Mouse (Mus musculus) lung, adult 18-20 months (tissue): Measurements from ENCODE around the gene Als2cr12.
A peak's percentile ranks its signal among the peaks of the same experiment; 100 is the strongest.
"Not testable (repeated sequence)": the region's sequence is repeated elsewhere in the genome, so short reads cannot be mapped to it uniquely, and the experiment has no call there.

Experiments
- DNase-seq, 2 experiments: peaks; one replicate each; pipeline ENCODE4 v3.0.0; 2022; ENCODE audit warnings: mixed read lengths in 2 of 2

Gene Als2cr12

GRCm38 (mm10) chr1:58719356-58719945 lies 23.7 kb upstream of the Als2cr12 start:
- no peak for DNase-seq

- no peak for DNase-seq
Measured at GRCm38 (mm10) chr1:58717589-58718270, 21.9 kb upstream of the Als2cr12 start.

GRCm38 (mm10) chr1:58716883-58717220 lies 21.1 kb upstream of the Als2cr12 start:
- DNase-seq = no peak

GRCm38 (mm10) chr1:58716162-58716882 lies 20.5 kb upstream of the Als2cr12 start:
- no peak for DNase-seq

GRCm38 (mm10) chr1:58715536-58715935 lies 19.7 kb upstream of the Als2cr12 start:
- DNase-seq = no peak

- no peak for DNase-seq
Measured at GRCm38 (mm10) chr1:58714361-58714760, 18.6 kb upstream of the Als2cr12 start.

DNA sequence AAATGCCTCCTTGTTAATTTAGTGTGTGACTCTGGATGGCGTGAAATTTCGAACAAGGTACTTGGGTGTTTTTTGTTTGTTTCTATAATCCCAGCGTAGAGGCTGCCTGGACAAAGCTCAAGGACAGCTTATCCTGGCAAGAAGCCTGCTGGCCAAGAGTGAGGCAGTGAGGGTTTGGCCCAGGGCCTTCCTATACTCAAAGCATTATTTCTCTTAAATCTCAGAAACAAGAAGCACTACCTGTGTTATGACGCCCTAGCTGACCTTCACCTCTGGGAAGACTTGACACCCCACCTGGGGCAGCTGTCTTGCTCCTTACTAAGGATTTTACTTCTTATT lies 18.1 kb upstream of the Als2cr12 start:
- peak; percentile 71 to 82 for DNase-seq

GRCm38 (mm10) chr1:58713081-58713892 lies 17.5 kb upstream of the Als2cr12 start:
- peak; percentile 78 to 81 for DNase-seq

DNA sequence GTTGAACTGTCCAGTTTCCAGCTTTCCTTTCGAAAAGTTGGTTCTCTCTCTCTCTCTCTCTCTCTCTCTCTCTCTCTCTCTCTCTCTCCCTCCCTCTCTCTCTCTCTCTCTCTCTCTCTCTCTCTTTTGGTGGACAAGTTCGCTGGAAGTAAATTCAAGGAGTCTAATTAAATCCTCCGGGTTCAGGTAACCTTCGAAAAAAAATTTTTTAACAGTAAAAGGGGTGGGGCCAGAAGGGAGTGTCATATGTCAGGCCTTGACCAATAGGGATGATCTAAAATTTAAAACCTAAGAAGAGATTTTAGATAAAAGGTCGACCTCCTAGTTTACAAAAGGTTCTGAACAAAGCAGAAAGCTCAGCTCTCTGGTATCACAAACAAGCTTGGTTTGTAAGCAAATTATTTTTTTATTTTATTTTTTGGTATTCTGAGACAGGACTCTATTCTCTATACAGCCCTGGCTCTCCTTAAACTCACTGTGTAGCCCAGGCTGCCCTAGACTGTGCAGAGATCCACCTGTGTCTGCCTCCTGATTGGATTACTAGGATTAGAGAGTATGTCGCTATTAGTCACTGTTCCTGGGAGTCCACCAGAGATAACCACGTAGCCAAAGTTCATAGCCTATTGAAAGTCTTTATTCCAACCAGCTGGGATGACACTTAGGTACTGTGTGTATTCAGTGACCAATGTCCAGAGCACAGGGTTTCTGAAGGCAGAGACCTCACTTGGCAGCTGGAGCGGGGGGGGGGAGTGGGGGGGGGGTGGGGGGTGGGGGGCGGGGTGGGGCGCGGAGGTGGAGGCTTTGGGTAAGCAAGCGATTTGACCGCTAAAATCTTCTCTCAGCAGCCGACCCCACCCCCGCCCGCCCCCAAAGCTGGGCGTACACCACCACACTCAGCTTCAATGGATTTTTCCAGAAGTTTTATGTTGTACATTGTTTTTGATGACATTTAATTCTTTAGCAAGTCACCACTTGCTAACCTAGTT lies 16.6 kb upstream of the Als2cr12 start:
- DNase-seq = peak in 1 of 2 experiments; percentile 74

DNA sequence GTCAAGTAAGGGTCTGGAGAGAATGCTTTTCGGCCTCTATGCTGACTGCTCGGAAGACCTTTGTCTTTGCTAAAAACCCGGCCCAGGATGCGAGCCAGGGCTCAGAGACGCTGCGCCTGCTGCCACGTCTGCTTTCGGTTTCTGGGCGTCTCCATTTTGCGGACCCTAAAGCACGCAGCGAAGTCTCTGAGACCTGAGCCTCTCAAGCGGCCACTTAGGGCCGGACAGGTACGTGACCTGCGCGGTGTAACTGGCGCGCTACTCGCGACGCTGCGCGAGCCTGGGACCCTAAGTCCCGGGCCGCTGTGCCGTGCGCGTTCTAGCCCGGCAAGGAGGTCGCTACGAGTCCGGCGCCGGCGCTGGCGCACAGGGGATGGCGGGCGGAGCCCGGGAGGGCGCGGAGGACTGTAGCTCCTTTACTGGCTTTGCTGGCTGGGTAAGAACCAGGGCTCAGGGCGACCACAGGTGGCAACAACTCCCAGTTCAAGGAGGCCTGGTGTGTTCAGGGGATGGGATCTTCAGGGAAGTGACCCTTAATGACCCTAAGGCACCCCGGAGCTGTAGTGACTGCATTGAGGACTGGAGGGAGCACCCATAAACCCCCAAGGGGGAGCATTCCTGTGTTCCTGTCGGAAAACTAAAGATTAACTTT lies 15.7 kb upstream of the Als2cr12 start, which contains the start of gene Cflar:
Gene Cflar, plus strand, starts transcription at position 144 of the 652 bp plus-strand sequence.
- peak; percentile 85 to 87 for DNase-seq

DNA sequence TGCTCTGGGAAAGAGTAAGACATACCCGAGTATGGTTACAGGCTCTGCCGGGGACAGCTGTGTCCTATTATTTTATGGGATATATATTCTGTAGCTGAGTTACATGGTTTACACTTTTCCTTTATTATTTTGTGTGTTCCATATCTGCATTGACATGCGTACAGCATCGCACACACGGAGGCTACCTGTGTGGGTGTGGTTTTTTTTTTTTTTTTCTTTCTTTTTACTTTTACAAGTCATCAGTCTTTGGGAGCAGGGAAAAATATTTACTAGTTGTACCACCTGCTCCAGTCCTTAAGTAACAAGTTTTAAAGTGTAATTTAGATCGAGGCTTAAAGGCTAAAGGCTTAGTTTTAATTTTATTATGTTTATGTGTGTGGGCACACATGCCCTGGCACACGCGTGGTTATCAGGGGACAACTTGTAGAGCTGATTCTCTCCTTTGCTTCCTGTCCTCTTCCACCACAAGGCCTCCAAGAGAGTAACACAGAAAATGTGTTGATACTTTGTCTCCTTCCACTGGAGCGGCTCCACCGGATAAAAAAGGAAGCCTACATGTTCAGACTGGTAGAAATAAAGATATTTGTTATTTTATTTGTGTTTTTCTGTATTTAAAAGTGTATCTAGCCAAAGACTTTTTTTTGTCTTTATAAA lies 15.0 kb upstream of the Als2cr12 start:
- DNase-seq = no peak

- DNase-seq = not testable (repeated sequence)
Measured at GRCm38 (mm10) chr1:58710043-58710442, 14.3 kb upstream of the Als2cr12 start.

- DNase-seq = not testable (repeated sequence)
Measured at GRCm38 (mm10) chr1:58700580-58701162, 4.9 kb upstream of the Als2cr12 start.

GRCm38 (mm10) chr1:58699988-58700387 lies 4.2 kb upstream of the Als2cr12 start:
- no peak for DNase-seq

- no peak for DNase-seq
Measured at GRCm38 (mm10) chr1:58698781-58699180, 3.0 kb upstream of the Als2cr12 start.

- DNase-seq = not testable (repeated sequence)
Measured at GRCm38 (mm10) chr1:58697607-58698006, 1.8 kb upstream of the Als2cr12 start.

- no peak for DNase-seq
Measured at GRCm38 (mm10) chr1:58693696-58694095, 2.1 kb downstream of the Als2cr12 start.

- not testable (repeated sequence) for DNase-seq
Measured at GRCm38 (mm10) chr1:58691718-58692117, 4.1 kb downstream of the Als2cr12 start.

DNA sequence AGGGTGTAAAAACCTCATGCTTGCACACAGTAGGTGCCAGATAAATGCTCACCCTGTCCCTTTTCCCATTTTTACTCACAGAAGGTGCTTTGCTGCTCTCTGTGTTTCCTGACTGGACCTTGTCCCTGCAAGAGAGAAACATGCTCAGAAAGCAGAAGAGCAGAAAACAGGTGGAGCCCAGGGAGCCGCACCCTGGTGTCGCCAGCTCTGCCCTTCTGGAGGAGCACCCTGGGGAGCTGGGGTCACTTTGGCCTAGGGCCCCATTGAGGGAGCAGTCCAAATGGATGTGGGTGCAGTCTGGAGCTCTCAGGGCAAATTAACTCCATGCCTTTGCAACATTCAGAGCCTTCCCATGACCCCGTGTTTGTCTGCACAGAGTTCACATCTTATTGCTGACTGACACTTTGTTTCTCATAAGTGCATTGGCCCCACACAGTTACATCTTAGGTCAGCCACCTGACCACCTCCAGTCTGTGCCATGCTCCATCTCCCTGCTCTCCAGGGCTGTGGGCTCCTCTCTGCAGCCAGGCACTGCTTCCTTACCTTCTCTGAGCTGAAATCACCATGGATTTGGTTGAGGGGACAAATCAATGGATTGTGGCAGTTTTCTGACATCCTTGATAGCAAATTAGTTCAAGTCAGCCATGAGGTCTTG lies 4.8 kb downstream of the Als2cr12 start:
- DNase-seq = not testable (repeated sequence)
